8 mouse cellular contexts compared by ENCODE assay signal in the genomic region with DNA sequence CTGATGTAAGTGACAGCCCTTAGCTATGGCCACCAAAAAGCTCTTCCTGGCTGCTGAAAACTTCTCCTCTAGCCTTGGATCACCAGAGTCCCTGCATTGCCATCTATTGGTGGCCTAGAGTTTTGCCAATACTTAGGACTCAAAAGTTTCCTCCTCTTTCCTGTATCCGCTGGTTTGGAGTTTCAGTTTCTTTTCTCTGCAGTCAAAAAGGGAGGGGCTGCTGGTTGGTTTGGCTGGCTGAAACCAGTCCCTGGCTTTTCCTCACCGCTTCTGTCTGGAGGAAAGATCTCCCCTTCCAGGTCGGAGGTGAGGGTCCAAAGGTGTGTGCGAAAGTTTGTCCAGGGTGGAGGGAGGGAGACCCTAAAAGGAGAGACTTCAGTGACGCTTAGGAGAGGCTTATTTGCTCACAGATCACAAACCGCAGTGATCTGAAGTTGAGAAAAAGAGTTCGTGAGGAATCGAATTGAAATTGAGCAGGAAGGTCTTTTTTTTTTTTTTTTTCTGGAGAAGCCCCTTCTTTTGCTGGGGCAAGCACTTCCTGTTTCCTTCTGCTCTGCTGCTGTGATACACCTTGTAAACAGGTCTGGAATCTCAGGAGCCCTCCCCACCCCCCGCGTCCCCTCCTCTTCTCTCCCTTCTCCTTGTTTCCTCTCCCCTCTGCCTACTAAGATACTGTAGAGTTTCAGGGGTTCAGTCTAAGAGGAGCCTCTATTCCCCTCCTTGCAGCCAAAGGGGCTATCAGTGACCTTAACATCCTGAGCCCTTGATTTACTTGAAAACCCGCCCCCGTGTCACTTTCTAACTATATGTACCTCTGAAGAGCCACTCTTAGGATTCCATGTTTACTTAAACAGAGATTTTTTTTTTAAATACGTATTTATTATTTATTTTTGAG. TPM values are rescaled to one million over a fixed set of nuclear protein-coding genes. Genes with fewer than 3 reads are reported as not detected.
DNase-seq lines count a peak whose midpoint lies in the region; ATAC-seq and TF ChIP-seq lines count a peak whose summit lies in the region.

TSS of gene Trim34a (plus strand) at position 171 of the 895 bp plus-strand sequence.

- peak; percentile 55; the same call in 1 of the 2 replicates for ATAC-seq in forebrain, embryonic 14.5 days

- H3K27ac ChIP-seq in ES-E14 (ENCODE audit: insufficient read depth, low read depth, low read length, poor library complexity, severe bottlenecking) = peak within 1 kb of the TSS; percentile 80
- H3K27ac ChIP-seq in bone marrow, adult 2 months (ENCODE audit: control insufficient read depth, insufficient read depth, low read depth, low read length, poor library complexity) = peak within 1 kb of the TSS; percentile 65
- no peak within 1 kb of the TSS for H3K27ac ChIP-seq in forebrain, embryonic 14.5 days (ENCODE audit: low read depth, low read length)

- H3K4me2 ChIP-seq in forebrain, embryonic 14.5 days (ENCODE audit: low read length) = peak within 1 kb of the TSS; percentile 42

- peak within 1 kb of the TSS; percentile 61 for H3K9ac ChIP-seq in ES-E14 (ENCODE audit: insufficient read depth, low read depth, low read length, poor library complexity, severe bottlenecking)
- H3K9ac ChIP-seq in forebrain, embryonic 14.5 days (ENCODE audit: low read length) = peak within 1 kb of the TSS; percentile 26; the same call in 1 of the 2 replicates

- 1% methylated on average over 13 of the region's 13 CpGs for WGBS in bone marrow, adult 2 months
- WGBS in forebrain, embryonic 14.5 days = 10% methylated on average over 13 of the region's 13 CpGs

- peak; percentile 21; the same call in 1 of the 2 replicates for TF ChIP-seq CTCF in bone marrow, adult 2 months (IDR thresholded peaks at IDR 0.05; ENCODE audit: control insufficient read depth, insufficient read depth, low read length)

- no peaks in the 10 kb centered on the region for H3K27me3 ChIP-seq in forebrain, embryonic 14.5 days (replicated peaks; ENCODE audit: control insufficient read depth, insufficient read depth, low read length)

- DNase-seq in ES-E14 (ENCODE audit: low read depth, low spot score) = peak; percentile 71
- DNase-seq in forebrain, embryonic 14.5 days (ENCODE audit: low spot score) = peak; percentile 55
- peak; percentile 50 for DNase-seq in heart, postnatal 4 days
- DNase-seq in layer of hippocampus, adult 11-12 months (ENCODE audit: low spot score) = peak; percentile 20
- peak; percentile 90 for DNase-seq in lung, postnatal 25 days (ENCODE audit: low spot score)
- DNase-seq in ovary, postnatal 14 days (ENCODE audit: low spot score) = peak; percentile 34
- DNase-seq in urinary bladder, adult 2 months (ENCODE audit: low spot score) = no peak

- TF ChIP-seq POLR2A in bone marrow, adult 2 months (IDR thresholded peaks at IDR 0.05; ENCODE audit: borderline replicate concordance, control insufficient read depth, low read depth, low read length) = no peak

- H3K9me3 ChIP-seq in ES-E14 (ENCODE audit: control insufficient read depth, insufficient read depth, low read depth, low read length) = no peaks in the 10 kb centered on the region
- no peaks in the 10 kb centered on the region for H3K9me3 ChIP-seq in forebrain, embryonic 14.5 days (replicated peaks; ENCODE audit: control insufficient read depth, low read length)

- no peaks in the 10 kb centered on the region for H3K36me3 ChIP-seq in ES-E14 (ENCODE audit: control insufficient read depth, insufficient read depth, low read length, poor library complexity, severe bottlenecking)
- no peaks in the 10 kb centered on the region for H3K36me3 ChIP-seq in forebrain, embryonic 14.5 days (ENCODE audit: control insufficient read depth, insufficient read depth, low read length)

- peaks cover 0 to 3% of the 10 kb centered on the region in 2 experiments; a peak in 1 of 4 replicates for H3K4me1 ChIP-seq in ES-E14 (ENCODE audit: control insufficient read depth in 2 of 2, insufficient read depth in 2 of 2, low read length in 2 of 2, poor library complexity in 1 of 2)
- no peaks in the 10 kb centered on the region for H3K4me1 ChIP-seq in bone marrow, adult 2 months (ENCODE audit: control insufficient read depth, insufficient read depth, low read length)
- no peaks in the 10 kb centered on the region for H3K4me1 ChIP-seq in forebrain, embryonic 14.5 days (ENCODE audit: control insufficient read depth, insufficient read depth, low read length)

- in situ Hi-C loops in ES-E14 (cut with MboI; ENCODE audit: low sequenced_read_pairs in 2 of 2, unreplicated experiment in 2 of 2) = loop anchor here in 1 of 2 experiments (25.0 kb wide), 1 partner anchor 93 kb away; the partner anchor contains the start of gene Trim34b

- peak within 1 kb of the TSS; percentile 46 to 75 for H3K4me3 ChIP-seq in ES-E14 (ENCODE audit: insufficient read depth in 1 of 2, low read depth in 1 of 2, low read length in 2 of 2, poor library complexity in 1 of 2, severe bottlenecking in 1 of 2)
- peak within 1 kb of the TSS; percentile 73 for H3K4me3 ChIP-seq in bone marrow, adult 2 months (replicated peaks; ENCODE audit: control insufficient read depth, low read depth, low read length)
- peak within 1 kb of the TSS; percentile 17; the same call in 1 of the 2 replicates for H3K4me3 ChIP-seq in forebrain, embryonic 14.5 days (ENCODE audit: low read depth, low read length)

TF ChIP-seq in ES-E14, 5 proteins besides CTCF, POLR2A, EP300 and RAD21:
- no peak for TF ChIP-seq HCFC1 (IDR thresholded peaks at IDR 0.05; ENCODE audit: borderline replicate concordance, insufficient read depth, low read length)
- peak; percentile 94 for TF ChIP-seq ZNF384 (IDR thresholded peaks at IDR 0.05; ENCODE audit: low read depth, low read length)

RNA-seq across cellular contexts. Expression of gene Trim34a, which starts in this region (rescaled TPM):
- total RNA-seq in ES-E14 (2012; rRNA removed) = 1.3 and 1.6 TPM in 2 replicates
- polyA plus RNA-seq in bone marrow, adult 2 months (2011; ENCODE audit: insufficient read depth, insufficient read length, low replicate concordance, missing spikeins) = 10.6 and 18.7 TPM in 2 replicates
- 0.47 and 0.53 TPM in 2 replicates for polyA plus RNA-seq in forebrain, embryonic 14.5 days (2014; fragmentation: Nextera tagmentation; extraction: Ambion mirVana)
- total RNA-seq in heart, postnatal 4 days (2021) = 1 to 10 TPM; 3.2 TPM
- polyA plus RNA-seq in urinary bladder, adult 2 months (2012; rRNA removed) = 16.2 and 16.7 TPM in 2 replicates

Comparison
In these comparisons a context has a peak if more than half of its experiments do, and no peak if none do; other contexts are left out.
1. Peak in DNase-seq, ATAC-seq, H3K4me3 ChIP-seq, H3K9ac ChIP-seq and H3K4me2 ChIP-seq in forebrain, embryonic 14.5 days; RNA of the gene not detected or under 1 TPM.
2. H3K4me3 ChIP-seq: peak in every context shown above with its lines; median percentile 73 in bone marrow, adult 2 months; 60 in ES-E14; 17 in forebrain, embryonic 14.5 days.